Mouse (Mus musculus): ENCODE data around the gene Slc38a4. TPM values are rescaled to one million over a fixed set of nuclear protein-coding genes. Genes with fewer than 3 reads are reported as not detected.

The Slc38a4 gene
- polyA plus RNA-seq, 1 experiment from 2014 or later, result 56.1 TPM

GRCm38 (mm10) chr15:97050436-97050835, 5.3 kb downstream of the Slc38a4 start:
- H3K27ac ChIP-seq (replicated peaks), result no peak overlapping the region

GRCm38 (mm10) chr15:97050011-97050410, 5.7 kb downstream of the Slc38a4 start:
- H3K27ac ChIP-seq (replicated peaks), result no peak overlapping the region
- H3K27me3 ChIP-seq, result no peaks in the 10 kb centered on the region
- WGBS, result 65% methylated on average over 10 of the region's 10 CpGs
- ATAC-seq (ENCODE audit: insufficient number of reproducible peaks, low FRiP score, low TSS enrichment, low read depth), result no peak
- peaks cover 7% of the 10 kb centered on the region; the same call in 1 of the 2 replicates for H3K9me3 ChIP-seq (replicated peaks)
- H3K4me2 ChIP-seq (replicated peaks), result no peak overlapping the region
- no peak overlapping the region for H3K4me3 ChIP-seq (replicated peaks)
- H3K36me3 ChIP-seq, result no peaks in the 10 kb centered on the region
- no peaks in the 10 kb centered on the region for H3K4me1 ChIP-seq
- no peak overlapping the region for H3K9ac ChIP-seq

More at GRCm38 (mm10) chr15:97050436-97050835, 5.3 kb downstream of the Slc38a4 start:
- ATAC-seq (ENCODE audit: insufficient number of reproducible peaks, low FRiP score, low TSS enrichment, low read depth), result no peak
- WGBS, result 42% methylated on average over 12 of the region's 12 CpGs
- Histone ChIP-seq H3K9ac (no peak overlapping the region), H3K36me3 (no peaks in the 10 kb centered on the region), H3K4me3 (replicated peaks) (no peak overlapping the region), H3K27me3 (no peaks in the 10 kb centered on the region), H3K4me2 (replicated peaks) (no peak overlapping the region), H3K9me3 (replicated peaks) (peaks cover 7% of the 10 kb centered on the region; the same call in 1 of the 2 replicates), H3K4me1 (no peaks in the 10 kb centered on the region)

GRCm38 (mm10) chr15:97049281-97049841, 6.4 kb downstream of the Slc38a4 start:
- 56% methylated on average over 11 of the region's 11 CpGs for WGBS
- H3K4me3 ChIP-seq (replicated peaks), result no peak overlapping the region
- no peaks in the 10 kb centered on the region for H3K36me3 ChIP-seq
- H3K4me1 ChIP-seq, result no peaks in the 10 kb centered on the region
- H3K9ac ChIP-seq, result no peak overlapping the region
- no peak overlapping the region for H3K4me2 ChIP-seq (replicated peaks)
- H3K9me3 ChIP-seq (replicated peaks), result 0 out of 2 replicates have a peak, but pooled peaks cover 4% of the 10 kb centered on the region
- H3K27me3 ChIP-seq, result no peaks in the 10 kb centered on the region
- no peak overlapping the region for H3K27ac ChIP-seq (replicated peaks)
- no peak for ATAC-seq (ENCODE audit: insufficient number of reproducible peaks, low FRiP score, low TSS enrichment, low read depth)

- Histone ChIP-seq H3K9me3 (replicated peaks) (no peaks in the 10 kb centered on the region), H3K4me3 (replicated peaks) (no peak overlapping the region), H3K4me2 (replicated peaks) (no peak overlapping the region), H3K9ac (no peak overlapping the region), H3K36me3 (no peaks in the 10 kb centered on the region), H3K27ac (replicated peaks) (no peak overlapping the region), H3K4me1 (0 out of 2 replicates have a peak, but pooled peaks cover 6% of the 10 kb centered on the region), H3K27me3 (no peaks in the 10 kb centered on the region)
- WGBS, result 85% methylated on average over 5 of the region's 5 CpGs
- ATAC-seq (ENCODE audit: insufficient number of reproducible peaks, low FRiP score, low TSS enrichment, low read depth), result no peak
These were observed 7.5 kb downstream of the Slc38a4 start for GRCm38 (mm10) chr15:97048267-97048666.

GRCm38 (mm10) chr15:97043921-97044320, 11.8 kb downstream of the Slc38a4 start:
- H3K4me1 ChIP-seq, result peaks cover 16% of the 10 kb centered on the region
- WGBS, result 71% methylated on average over 13 of the region's 13 CpGs
- no peak overlapping the region for H3K4me3 ChIP-seq (replicated peaks)
- no peak overlapping the region for H3K27ac ChIP-seq (replicated peaks)
- H3K36me3 ChIP-seq, result no peaks in the 10 kb centered on the region
- no peak for ATAC-seq (ENCODE audit: insufficient number of reproducible peaks, low FRiP score, low TSS enrichment, low read depth)
- no peak overlapping the region for H3K4me2 ChIP-seq (replicated peaks)
- H3K27me3 ChIP-seq, result no peaks in the 10 kb centered on the region
- no peak overlapping the region for H3K9ac ChIP-seq
- H3K9me3 ChIP-seq (replicated peaks), result no peaks in the 10 kb centered on the region

GRCm38 (mm10) chr15:97042001-97042491, 13.7 kb downstream of the Slc38a4 start:
- 37% methylated on average over 7 of the region's 7 CpGs for whole genome bisulfite sequencing
- no peak overlapping the region for H3K4me2 ChIP-seq (replicated peaks)
- no peak overlapping the region for H3K27ac ChIP-seq (replicated peaks)
- ATAC-seq (ENCODE audit: insufficient number of reproducible peaks, low FRiP score, low TSS enrichment, low read depth), result no peak
- H3K36me3 ChIP-seq, result no peaks in the 10 kb centered on the region
- no peak overlapping the region for H3K4me3 ChIP-seq (replicated peaks)
- H3K9ac ChIP-seq, result no peak overlapping the region
- no peaks in the 10 kb centered on the region for H3K9me3 ChIP-seq (replicated peaks)
- peaks cover 16% of the 10 kb centered on the region for H3K4me1 ChIP-seq
- H3K27me3 ChIP-seq, result no peaks in the 10 kb centered on the region

GRCm38 (mm10) chr15:97041182-97041581, 14.6 kb downstream of the Slc38a4 start:
- no peaks in the 10 kb centered on the region for H3K9me3 ChIP-seq (replicated peaks)
- no peak for ATAC-seq (ENCODE audit: insufficient number of reproducible peaks, low FRiP score, low TSS enrichment, low read depth)
- no peaks in the 10 kb centered on the region for H3K27me3 ChIP-seq
- H3K27ac ChIP-seq (replicated peaks), result no peak overlapping the region; the same call in 1 of the 2 replicates
- H3K9ac ChIP-seq, result no peak overlapping the region
- H3K4me1 ChIP-seq, result peaks cover 16% of the 10 kb centered on the region
- H3K4me3 ChIP-seq (replicated peaks), result no peak overlapping the region
- no peaks in the 10 kb centered on the region for H3K36me3 ChIP-seq
- no peak overlapping the region for H3K4me2 ChIP-seq (replicated peaks)
- WGBS, result 90% methylated on average over 9 of the region's 9 CpGs

GRCm38 (mm10) chr15:97037710-97038109, 18.0 kb downstream of the Slc38a4 start:
- ATAC-seq (ENCODE audit: insufficient number of reproducible peaks, low FRiP score, low TSS enrichment, low read depth), result no peak
- Histone ChIP-seq H3K36me3 (no peaks in the 10 kb centered on the region), H3K27me3 (no peaks in the 10 kb centered on the region), H3K4me1 (peaks cover 10% of the 10 kb centered on the region), H3K4me2 (replicated peaks) (no peak overlapping the region), H3K9ac (no peak overlapping the region), H3K27ac (replicated peaks) (no peak overlapping the region), H3K4me3 (replicated peaks) (no peak overlapping the region), H3K9me3 (replicated peaks) (no peaks in the 10 kb centered on the region)
- WGBS, result 85% methylated on average over 8 of the region's 8 CpGs

GRCm38 (mm10) chr15:97035892-97036291, 19.9 kb downstream of the Slc38a4 start:
- Histone ChIP-seq H3K4me1 (no peaks in the 10 kb centered on the region; the same call in 1 of the 2 replicates), H3K27me3 (no peaks in the 10 kb centered on the region), H3K4me3 (replicated peaks) (no peak overlapping the region), H3K36me3 (no peaks in the 10 kb centered on the region), H3K4me2 (replicated peaks) (no peak overlapping the region), H3K9ac (no peak overlapping the region), H3K9me3 (replicated peaks) (no peaks in the 10 kb centered on the region), H3K27ac (replicated peaks) (no peak overlapping the region)
- 85% methylated on average over 6 of the region's 6 CpGs for WGBS
- no peak for ATAC-seq (ENCODE audit: insufficient number of reproducible peaks, low FRiP score, low TSS enrichment, low read depth)

- H3K4me1 ChIP-seq, result no peaks in the 10 kb centered on the region; the same call in 1 of the 2 replicates
- H3K9ac ChIP-seq, result no peak overlapping the region
- H3K9me3 ChIP-seq (replicated peaks), result no peaks in the 10 kb centered on the region
- H3K4me2 ChIP-seq (replicated peaks), result no peak overlapping the region
- WGBS, result 39% methylated on average over 9 of the region's 9 CpGs
- no peak overlapping the region for H3K27ac ChIP-seq (replicated peaks)
- H3K4me3 ChIP-seq (replicated peaks), result no peak overlapping the region
- H3K27me3 ChIP-seq, result no peaks in the 10 kb centered on the region
- H3K36me3 ChIP-seq, result no peaks in the 10 kb centered on the region
- ATAC-seq (ENCODE audit: insufficient number of reproducible peaks, low FRiP score, low TSS enrichment, low read depth), result no peak
These were observed 22.2 kb downstream of the Slc38a4 start for GRCm38 (mm10) chr15:97033485-97033991.

GRCm38 (mm10) chr15:97031886-97032285, 23.9 kb downstream of the Slc38a4 start:
- no peak overlapping the region for H3K4me3 ChIP-seq (replicated peaks)
- no peaks in the 10 kb centered on the region for H3K27me3 ChIP-seq
- WGBS, result 88% methylated on average over 5 of the region's 5 CpGs
- no peaks in the 10 kb centered on the region for H3K9me3 ChIP-seq (replicated peaks)
- no peak overlapping the region for H3K4me2 ChIP-seq (replicated peaks)
- ATAC-seq (ENCODE audit: insufficient number of reproducible peaks, low FRiP score, low TSS enrichment, low read depth), result no peak
- H3K36me3 ChIP-seq, result no peaks in the 10 kb centered on the region
- no peaks in the 10 kb centered on the region; the same call in 1 of the 2 replicates for H3K4me1 ChIP-seq
- no peak overlapping the region for H3K9ac ChIP-seq
- H3K27ac ChIP-seq (replicated peaks), result no peak overlapping the region

Measured in embryonic facial prominence, embryonic 15.5 days (tissue).